Mouse (Mus musculus): ENCODE measurements around the gene Slc1a3.

DNA sequence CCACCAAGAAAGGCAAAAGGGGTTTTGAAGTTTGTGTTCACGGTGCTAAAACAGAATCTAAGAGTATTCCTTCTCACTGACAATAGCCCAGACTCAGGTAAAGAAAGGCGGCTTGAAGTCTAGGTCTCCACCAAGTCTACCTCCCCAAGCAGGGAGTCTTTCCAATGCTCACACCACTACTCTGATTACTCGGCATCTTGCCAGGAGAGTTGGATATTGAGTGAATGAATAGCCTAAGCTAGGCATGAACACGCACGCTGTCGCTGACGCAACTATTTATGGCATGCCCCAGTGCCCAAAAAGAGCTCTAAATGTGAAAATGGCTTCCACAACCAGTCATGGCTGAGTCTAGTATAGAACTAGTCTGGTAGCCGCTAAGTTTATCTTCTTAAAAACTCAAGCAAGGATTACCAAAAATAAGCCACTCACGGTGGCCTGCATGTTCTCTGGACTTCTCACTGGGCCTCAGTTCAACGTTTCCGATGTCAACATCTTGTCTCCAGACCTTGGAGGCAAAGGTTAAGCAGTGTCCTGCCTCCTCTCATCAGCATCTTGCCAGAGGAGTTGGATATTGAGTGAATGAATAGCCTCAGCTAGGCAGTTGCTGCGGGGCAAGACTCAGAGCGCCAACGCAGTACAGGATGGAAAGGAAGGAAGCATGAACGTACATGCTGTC, 44.8 kb downstream of the Slc1a3 start:
- no peak for TF ChIP-seq CTCF (IDR thresholded peaks at IDR 0.05)
- no peak for TF ChIP-seq POLR2A (IDR thresholded peaks at IDR 0.05; ENCODE audit: insufficient read depth, low read depth, low read length)

All from heart, adult 2 months (tissue).